Mouse (Mus musculus) cerebellum, adult 9-10 months (tissue): Measurements from ENCODE around the gene Rpl32.

Source experiments
- DNase-seq: peaks from one replicate; pipeline ENCODE4 v3.0.0; 2022

Gene Rpl32

DNA sequence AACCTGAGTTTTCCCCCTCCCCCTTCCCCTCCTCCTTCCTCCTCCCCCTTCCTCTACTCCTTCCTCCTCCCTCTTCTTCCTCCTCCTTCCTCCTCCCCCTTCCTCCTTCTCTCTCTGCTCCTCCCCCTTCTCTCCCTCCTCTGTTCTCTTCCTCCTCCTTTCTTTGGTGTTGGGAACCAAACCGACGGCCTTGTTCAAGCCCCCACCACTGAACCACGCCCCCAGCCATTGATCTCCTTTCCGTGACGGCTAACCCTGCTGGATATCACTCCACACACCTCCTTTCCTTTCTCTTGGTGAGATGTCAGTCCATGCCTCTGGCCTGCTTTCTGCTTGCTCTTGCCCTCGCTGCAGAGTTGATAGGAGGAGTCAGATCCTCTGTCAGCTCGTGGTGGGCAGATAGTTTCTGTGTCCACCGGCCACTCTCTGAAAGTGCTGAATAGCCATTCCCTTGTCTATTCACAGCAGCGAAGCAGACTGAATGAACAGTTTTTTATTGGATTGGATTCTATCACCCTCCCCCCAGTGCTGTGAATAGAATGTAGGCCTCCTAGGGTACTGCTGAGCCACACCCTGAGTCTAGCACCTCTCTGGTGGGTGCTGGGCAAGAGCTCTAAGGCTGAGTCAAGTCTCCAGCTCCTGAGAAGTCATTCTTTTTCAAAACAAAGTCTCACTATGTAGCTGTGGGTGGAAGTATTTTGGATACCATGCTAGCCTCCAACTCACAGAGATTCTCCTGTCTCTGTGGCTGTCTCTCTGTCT lies 46.4 kb downstream of the Rpl32 start, which contains the start of gene Tmem40:
TSS of gene Tmem40 (minus strand) at position 416 of the 762 bp plus-strand sequence.
- no peak for DNase-seq

DNA sequence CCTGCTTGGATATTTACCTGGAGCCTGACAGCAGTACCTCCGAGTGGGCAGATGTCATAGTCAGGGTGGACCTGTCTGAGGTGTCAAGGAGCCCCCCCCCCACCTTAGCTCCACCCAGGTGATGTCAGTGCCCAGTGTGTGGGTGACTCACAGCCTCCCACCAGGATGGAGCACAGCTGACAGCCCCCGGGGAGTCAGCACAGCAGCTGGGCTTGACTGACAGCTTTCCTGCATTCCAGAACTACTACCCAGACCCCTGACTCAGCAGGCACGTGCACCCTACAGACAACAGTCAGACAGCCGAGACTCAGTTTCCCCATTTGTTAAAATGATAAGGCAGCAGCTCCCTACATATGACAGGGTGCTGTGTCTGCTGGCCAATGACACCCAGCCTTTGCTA lies 47.6 kb downstream of the Rpl32 start:
- no peak for DNase-seq

- no peak for DNase-seq
These were observed 48.4 kb downstream of the Rpl32 start for GRCm38 (mm10) chr6:115760137-115760536.

- no peak for DNase-seq
These were observed 49.1 kb downstream of the Rpl32 start for GRCm38 (mm10) chr6:115759461-115759860.

GRCm38 (mm10) chr6:115758981-115759435 lies 49.5 kb downstream of the Rpl32 start:
- DNase-seq, result no peak

- DNase-seq, result no peak
These were observed 53.0 kb downstream of the Rpl32 start for GRCm38 (mm10) chr6:115755536-115755935.
